Mouse (Mus musculus): Measurements from ENCODE around the gene Cotl1. TPM values are rescaled to one million over a fixed set of nuclear protein-coding genes. Genes with fewer than 3 reads are reported as not detected.

Gene Cotl1
- 100 to 1,000 TPM; 511 to 578 TPM for total RNA-seq (2023)

DNA sequence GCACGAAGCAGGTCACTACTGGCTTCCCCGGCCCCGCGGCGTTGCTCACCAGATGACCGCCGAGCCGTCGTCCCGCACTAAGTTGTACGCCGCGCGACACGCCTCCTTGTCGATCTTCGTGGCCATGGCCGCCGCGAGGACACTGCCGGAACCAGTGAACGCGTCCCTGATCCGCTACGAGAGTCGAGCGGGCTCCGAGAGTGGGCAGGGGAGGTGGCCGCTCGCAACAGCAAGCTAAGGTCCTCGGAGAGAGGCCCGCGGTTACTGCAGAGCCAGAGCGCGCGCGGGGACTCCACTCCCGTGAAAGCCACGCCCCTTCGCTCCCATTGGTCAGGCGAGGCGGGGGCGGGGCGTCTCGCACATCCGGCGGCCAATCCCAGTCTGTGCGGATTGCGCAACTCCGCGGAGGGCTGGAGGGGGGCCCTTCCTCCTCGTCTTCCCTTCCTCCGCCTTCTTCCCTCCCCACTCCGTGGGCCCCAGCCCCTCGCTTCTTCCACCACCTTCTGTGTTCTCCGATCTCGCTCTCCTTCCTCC, at the start of gene Cotl1:
Gene Cotl1 (minus strand): TSS at position 270 of the 534 bp plus-strand sequence.

DNA sequence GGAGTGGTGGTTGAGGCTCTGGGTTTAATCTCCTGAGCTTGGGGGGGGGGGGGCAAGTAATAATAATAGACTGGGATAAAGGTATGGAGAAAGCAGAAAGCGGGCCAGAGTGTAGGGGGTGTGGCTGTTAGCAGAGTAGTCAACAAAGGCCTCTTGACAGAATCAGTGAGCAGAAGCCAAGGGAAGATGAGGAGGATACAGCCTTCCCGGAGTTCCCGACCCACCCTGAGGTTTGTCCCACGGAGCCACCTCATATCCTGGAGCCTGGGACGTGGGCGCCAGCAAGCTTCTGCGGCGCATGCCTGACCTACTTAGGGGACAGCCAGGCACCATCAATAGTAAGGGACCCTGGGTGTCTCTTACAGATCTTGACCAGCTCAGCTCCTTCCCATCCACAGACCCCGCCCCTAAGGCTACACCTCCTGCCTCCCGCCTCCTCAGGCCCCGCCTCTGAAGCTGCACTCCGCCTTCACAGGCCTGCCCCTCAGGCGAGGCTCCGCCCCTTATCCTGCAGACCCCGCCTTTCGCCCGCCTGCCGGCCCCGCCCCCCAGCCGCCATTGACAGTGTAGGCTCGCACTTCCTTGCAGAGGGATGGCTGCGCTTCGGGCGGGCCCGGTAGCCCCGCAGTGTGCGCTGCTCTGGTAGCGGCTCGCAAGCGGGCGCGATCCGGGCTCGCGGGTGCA, 21.5 kb upstream of the Cotl1 start, which contains the start of gene Klhl36:
Gene Klhl36 (plus strand): TSS at position 561 of the 684 bp plus-strand sequence.

DNA sequence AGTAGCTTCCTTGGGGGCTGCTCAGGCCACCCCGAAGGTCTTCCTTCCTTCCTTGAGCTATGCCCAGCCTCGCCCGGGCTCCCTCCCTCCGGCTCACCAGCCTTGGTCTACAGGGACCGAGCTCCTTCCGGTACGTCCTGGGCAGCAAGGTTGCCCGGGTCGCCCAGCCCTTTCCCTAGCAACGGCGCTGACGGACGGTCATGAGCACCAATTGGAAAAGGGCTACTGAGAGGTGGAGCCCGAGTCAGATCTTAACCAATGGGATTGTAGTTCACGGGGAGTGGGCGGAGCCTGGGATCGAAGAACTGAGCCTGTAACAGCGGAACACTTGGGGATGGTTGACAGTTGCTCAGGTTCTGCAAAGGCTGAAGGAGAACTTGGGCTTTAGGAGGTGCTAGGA, 62.1 kb downstream of the Cotl1 start, which contains the start of gene Tldc1:
Gene Tldc1 (minus strand): TSS at position 154 of the 400 bp plus-strand sequence.

Other genes with a start within 250 kb of the Cotl1 start
- gene Taf1c, start 235.3 kb downstream of the Cotl1 start, total RNA-seq (2023), result 10 to 100 TPM; 16.6 to 22.2 TPM
- gene Adad2, start 227.8 kb downstream of the Cotl1 start, total RNA-seq (2023), result not detected
- not detected for gene Kcng4, start 204.9 kb downstream of the Cotl1 start, total RNA-seq (2023)
- gene Wfdc1, start 174.2 kb downstream of the Cotl1 start, total RNA-seq (2023), result not detected
- gene Atp2c2, start 140.5 kb downstream of the Cotl1 start, total RNA-seq (2023), result not detected
- gene Tldc1, start 62.1 kb downstream of the Cotl1 start, total RNA-seq (2023), result 1 to 10 TPM; 5.8 to 8.0 TPM
- 10 to 100 TPM; 11.0 to 11.7 TPM for gene Klhl36, start 21.7 kb upstream of the Cotl1 start, total RNA-seq (2023)
- 100 to 1,000 TPM; 119 to 121 TPM for gene Usp10, start 69.8 kb upstream of the Cotl1 start, total RNA-seq (2023)
- gene Gm20388, start 70.3 kb upstream of the Cotl1 start, total RNA-seq (2023), result 10 to 100 TPM; 17.6 to 25.1 TPM
- gene Crispld2, start 151.9 kb upstream of the Cotl1 start, total RNA-seq (2023), result not detected

All from T-cell, adult 66 days (primary cell).